Mouse (Mus musculus) embryo, embryonic 10 days (tissue): ENCODE data around the gene H2al2c.
"Not testable (repeated sequence)": the region's sequence is repeated elsewhere in the genome, so short reads cannot be mapped to it uniquely, and the experiment has no call there.

ENCODE experiments used
- DNase-seq: peaks from one replicate; pipeline ENCODE4 v3.0.0-alpha.2; 2015; ENCODE audit warnings: low spot score

H2al2c gene

DNA sequence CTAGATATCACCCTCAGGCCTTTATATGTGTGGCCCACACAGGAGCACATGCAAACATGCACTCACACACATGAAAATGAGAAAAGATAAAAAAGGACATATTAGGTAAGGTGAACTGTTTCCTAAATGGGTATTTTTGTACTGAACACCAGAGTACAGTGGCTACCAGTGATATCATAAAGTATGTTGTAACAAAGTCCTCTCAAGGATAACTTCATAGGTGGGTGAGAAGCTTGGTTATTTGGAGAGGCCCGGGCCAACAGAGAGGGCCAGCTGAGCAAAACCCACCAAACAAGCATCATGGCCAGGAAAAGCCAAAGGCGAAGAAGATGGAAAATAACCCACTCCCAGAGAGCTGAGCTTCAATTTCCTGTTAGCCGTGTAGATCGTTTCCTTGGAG is at the start of gene H2al2c:
Gene H2al2c, plus strand, starts transcription at position 301 of the 400 bp plus-strand sequence.
- DNase-seq, result not testable (repeated sequence)
